Mouse (Mus musculus) duodenum, adult 2 months (tissue): ENCODE results near the gene Dip2b. TPM values are rescaled to one million over a fixed set of nuclear protein-coding genes. Genes with fewer than 3 reads are reported as not detected.

Experiments
- polyA plus RNA-seq: library from polyadenylated mRNA; depleted of rRNA; stranded (reverse); fragments of >200 nt; gene quantifications from 2 replicates; pipeline ENCODE4 v1.2.3, GENCODE M21; 2012; ENCODE audit warnings: low replicate concordance; rRNA removed

The Dip2b gene
- 3.2 and 3.6 TPM in 2 replicates for polyA plus RNA-seq

DNA sequence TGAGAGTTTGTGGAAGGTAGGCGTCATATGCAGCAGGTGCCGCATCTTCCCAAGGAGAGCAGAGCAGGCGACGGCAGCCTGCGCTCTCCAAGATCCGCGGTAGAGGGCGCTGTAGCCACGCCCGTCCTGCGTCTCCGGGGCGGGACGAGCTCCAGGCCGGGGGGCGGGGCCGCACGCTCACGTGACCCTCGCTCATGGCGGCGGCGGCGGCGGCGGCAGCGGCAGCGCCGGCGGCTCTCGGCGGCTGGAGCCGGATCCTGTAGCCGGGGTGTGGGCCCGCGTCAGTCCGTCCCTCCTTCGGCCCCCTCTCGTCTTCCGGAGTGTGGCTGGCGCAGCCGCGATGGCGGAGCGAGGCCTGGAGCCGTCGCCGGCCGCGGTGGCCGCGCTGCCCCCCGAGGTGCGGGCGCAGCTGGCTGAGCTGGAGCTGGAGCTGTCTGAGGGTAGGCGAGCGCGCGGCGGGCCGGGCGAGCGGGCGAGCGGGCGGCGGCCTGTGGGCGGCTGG, at the start of gene Dip2b:
Dip2b (plus strand) TSS at position 195 of the 502 bp plus-strand sequence.

DNA sequence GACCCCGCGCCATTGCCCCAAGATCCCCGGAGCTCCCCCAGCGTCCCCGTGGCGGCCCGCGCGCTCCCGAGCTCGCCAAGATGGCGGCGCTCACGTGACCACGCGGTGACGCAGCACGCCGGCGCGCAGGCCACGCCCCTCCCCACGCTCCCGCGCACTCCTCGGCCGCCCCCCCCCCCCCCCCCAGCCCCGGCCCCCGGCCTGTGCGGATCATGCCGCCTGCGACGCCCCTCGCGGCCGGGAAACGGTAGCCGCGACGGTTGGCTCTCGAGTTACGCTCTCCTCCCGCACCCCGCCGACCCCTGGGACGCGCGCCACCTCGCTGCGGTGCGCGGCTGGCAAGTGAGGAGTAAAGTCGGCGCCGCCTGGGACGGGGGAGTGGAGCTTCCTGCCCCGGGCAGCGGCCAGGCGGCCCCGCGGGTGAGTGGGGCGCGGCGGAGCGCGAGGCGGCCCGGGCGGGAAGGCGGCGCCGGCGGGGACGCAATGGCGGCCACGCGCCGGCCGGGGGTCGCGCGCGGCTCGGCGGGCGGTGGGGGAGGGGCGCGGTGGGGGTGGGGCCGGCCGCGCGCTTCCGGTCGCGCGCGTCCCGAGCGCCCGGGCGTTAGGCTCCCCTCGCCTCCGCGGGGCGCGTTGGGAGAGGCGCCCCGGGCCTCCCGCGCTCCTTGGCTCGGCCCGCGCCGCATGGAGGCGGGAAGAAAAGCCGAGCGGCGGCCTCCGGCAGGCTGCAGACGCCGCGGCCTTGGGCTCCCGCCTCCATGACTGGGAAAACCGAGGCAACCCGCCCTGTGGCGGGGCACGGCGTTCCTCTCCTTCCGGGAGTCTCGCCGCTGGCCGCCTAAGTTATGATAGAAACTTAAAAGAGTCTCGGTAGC, 189.4 kb downstream of the Dip2b start, which contains the start of gene Atf1:
Atf1 (plus strand) TSS at position 157 of the 872 bp plus-strand sequence.

Other genes starting within 250 kb of the Dip2b start
- 25.0 and 29.7 TPM in 2 replicates for gene Lima1, start 163.2 kb upstream of the Dip2b start, polyA plus RNA-seq
- not detected in 2 replicates for gene Fam186a, start 71.6 kb upstream of the Dip2b start, polyA plus RNA-seq
- 14.2 and 22.9 TPM in 2 replicates for gene Larp4, start 68.6 kb upstream of the Dip2b start, polyA plus RNA-seq
- 29.7 and 31.4 TPM in 2 replicates for gene Atf1, start 189.2 kb downstream of the Dip2b start, polyA plus RNA-seq
- not detected in 2 replicates for gene Tmprss12, start 242.2 kb downstream of the Dip2b start, polyA plus RNA-seq